Mouse (Mus musculus) heart, postnatal 0 days (tissue): ENCODE data around the gene Six5. TPM values are rescaled to one million over a fixed set of nuclear protein-coding genes. Genes with fewer than 3 reads are reported as not detected.
A peak's percentile ranks its signal among the peaks of the same experiment; 100 is the strongest.

Experiments
- ATAC-seq: fragments of 200-750 bp; cut with Nextera tagmentation; 2 replicates; pipeline ENCODE4 v1.8.0; 2017; ENCODE audit warnings: low read depth, moderate number of reproducible peaks, moderate library complexity; ENCODE audit not compliant: insufficient read depth
- DNase-seq: peaks from one replicate; pipeline ENCODE4 v3.0.0-alpha.2; 2016; ENCODE audit warnings: low spot score
- H3K27ac ChIP-seq: fragments of 300-500 bp; sonication (generic); 2 replicates; pipeline ENCODE4 v1.5.1; 2014; ENCODE audit warnings: low read depth, mild to moderate bottlenecking
- H3K27me3 ChIP-seq: fragments of 300-500 bp; sonication (generic); 2 replicates; pipeline ENCODE4 v1.6.1; 2014; ENCODE audit warnings: low read length, mixed read lengths; ENCODE audit not compliant: control insufficient read depth, insufficient read depth
- H3K36me3 ChIP-seq: fragments of 300-500 bp; sonication (generic); replicated peaks from 2 replicates; pipeline ENCODE4 v1.6.1; 2014; ENCODE audit warnings: low read length, mixed read lengths; ENCODE audit not compliant: control insufficient read depth, insufficient read depth
- H3K4me1 ChIP-seq: fragments of 300-500 bp; sonication (generic); 2 replicates; pipeline ENCODE4 v1.6.1; 2014; ENCODE audit warnings: antibody characterized with exemption; ENCODE audit not compliant: control insufficient read depth, insufficient read depth
- H3K4me2 ChIP-seq: fragments of 300-500 bp; sonication (generic); 2 replicates; pipeline ENCODE4 v1.6.1; 2014; ENCODE audit warnings: low read depth, mild to moderate bottlenecking, low read length, moderate library complexity
- H3K4me3 ChIP-seq: fragments of 300-500 bp; sonication (generic); 2 replicates; pipeline ENCODE4 v1.5.1; 2014; ENCODE audit warnings: low read depth, low read length
- H3K9ac ChIP-seq: fragments of 300-500 bp; sonication (generic); replicated peaks from 2 replicates; pipeline ENCODE4 v1.6.1; 2014; ENCODE audit warnings: low read depth, low read length, mixed read lengths
- H3K9me3 ChIP-seq: fragments of 300-500 bp; sonication (generic); replicated peaks from 2 replicates; pipeline ENCODE4 v1.6.1; 2016; ENCODE audit warnings: low read length; ENCODE audit not compliant: control insufficient read depth
- CTCF ChIP-seq: IDR thresholded peaks from 2 replicates; pipeline ENCODE4 v1.5.1; 2016; ENCODE audit warnings: antibody characterized with exemption, control low read depth, low read depth
- EP300 ChIP-seq: IDR thresholded peaks from 2 replicates; pipeline ENCODE4 v1.6.1; 2016; ENCODE audit warnings: antibody characterized with exemption, low read depth
- WGBS: fragments of 180-500 bp; shearing (Covaris S2); extraction: QIAGEN DNeasy Blood & Tissue Kit; methylation state at CpG from one replicate; pipeline ENCODE4 v1.1.7; 2014; 5-methylcytosine and 5-hydroxymethylcytosine counted together
- polyA plus RNA-seq: library from polyadenylated mRNA; unstranded; fragments of >200 nt; fragmentation: Nextera tagmentation; extraction: Ambion mirVana; gene quantifications from 2 replicates; pipeline ENCODE4 v1.2.1, GENCODE M21; 2015
- total RNA-seq: library from RNA; depleted of rRNA; stranded (reverse); fragments of >200 nt; gene quantifications from 2 replicates; pipeline ENCODE4 v1.2.3, GENCODE M21; 2014; ENCODE audit warnings: low replicate concordance

Gene Six5
- total and polyA plus RNA-seq, 2 experiments from 2014 or later = 3.8 to 21.0 TPM

- ATAC-seq = no peak
- H3K9me3 ChIP-seq = no peaks in the 10 kb centered on the region
- peaks cover 19% of the 10 kb centered on the region for H3K36me3 ChIP-seq
Measured at GRCm38 (mm10) chr7:19055108-19055507, 39.3 kb upstream of the Six5 start.

GRCm38 (mm10) chr7:19057405-19057804 is 37.0 kb upstream of the Six5 start:
- Histone ChIP-seq H3K27ac (no peak overlapping the region), H3K9me3 (no peaks in the 10 kb centered on the region), H3K4me3 (no peak overlapping the region), H3K4me1 (no peaks in the 10 kb centered on the region), H3K36me3 (no peaks in the 10 kb centered on the region), H3K9ac (no peak overlapping the region), H3K27me3 (no peaks in the 10 kb centered on the region), H3K4me2 (no peak overlapping the region)
- DNase-seq (no peak), ATAC-seq (no peak)
- WGBS = 77% methylated on average over 10 of the region's 10 CpGs
- TF ChIP-seq CTCF (no peak), EP300 (no peak)

More at GRCm38 (mm10) chr7:19055108-19055507, 39.3 kb upstream of the Six5 start:
- Histone ChIP-seq H3K4me1 (no peaks in the 10 kb centered on the region), H3K27me3 (no peaks in the 10 kb centered on the region), H3K27ac (no peak overlapping the region), H3K4me2 (no peak overlapping the region), H3K9ac (no peak overlapping the region), H3K4me3 (no peak overlapping the region)
- WGBS = 91% methylated on average over 8 of the region's 8 CpGs
- no peak for TF ChIP-seq EP300
- no peak for TF ChIP-seq CTCF
- DNase-seq = no peak

- no peak overlapping the region for H3K27ac ChIP-seq
Measured at GRCm38 (mm10) chr7:19065896-19066295, 28.5 kb upstream of the Six5 start.

GRCm38 (mm10) chr7:19067063-19067462 is 27.3 kb upstream of the Six5 start:
- no peak for DNase-seq
- TF ChIP-seq EP300 (no peak), CTCF (no peak)

More at GRCm38 (mm10) chr7:19065896-19066295, 28.5 kb upstream of the Six5 start:
- Histone ChIP-seq H3K36me3 (no peaks in the 10 kb centered on the region), H3K27me3 (peaks cover 37% of the 10 kb centered on the region), H3K4me2 (no peak overlapping the region), H3K9ac (no peak overlapping the region), H3K4me3 (no peak overlapping the region), H3K9me3 (no peaks in the 10 kb centered on the region), H3K4me1 (no peaks in the 10 kb centered on the region)
- DNase-seq = no peak
- no peak for TF ChIP-seq CTCF
- TF ChIP-seq EP300 = no peak
- ATAC-seq = no peak
- WGBS = 35% methylated on average over 4 of the region's 13 CpGs

GRCm38 (mm10) chr7:19067935-19068334 is 26.5 kb upstream of the Six5 start:
- no peak overlapping the region for H3K4me3 ChIP-seq
- DNase-seq = no peak
- 50% methylated on average over 14 of the region's 14 CpGs for WGBS
- H3K27ac ChIP-seq = no peak overlapping the region
- H3K9me3 ChIP-seq = no peaks in the 10 kb centered on the region
- H3K4me2 ChIP-seq = no peak overlapping the region
- no peak for ATAC-seq
- no peak overlapping the region for H3K9ac ChIP-seq
- H3K27me3 ChIP-seq = peaks cover 37% of the 10 kb centered on the region
- TF ChIP-seq EP300 = no peak
- no peak for TF ChIP-seq CTCF
- no peaks in the 10 kb centered on the region for H3K4me1 ChIP-seq
- no peaks in the 10 kb centered on the region for H3K36me3 ChIP-seq

More at GRCm38 (mm10) chr7:19067063-19067462, 27.3 kb upstream of the Six5 start:
- H3K4me2 ChIP-seq = no peak overlapping the region
- no peak for ATAC-seq
- no peak overlapping the region for H3K9ac ChIP-seq
- H3K4me1 ChIP-seq = no peaks in the 10 kb centered on the region
- H3K36me3 ChIP-seq = no peaks in the 10 kb centered on the region
- no peaks in the 10 kb centered on the region for H3K9me3 ChIP-seq
- H3K27me3 ChIP-seq = peaks cover 37% of the 10 kb centered on the region
- H3K27ac ChIP-seq = no peak overlapping the region
- H3K4me3 ChIP-seq = no peak overlapping the region
- 46% methylated on average over 14 of the region's 14 CpGs for WGBS

GRCm38 (mm10) chr7:19068707-19069106 is 25.7 kb upstream of the Six5 start:
- WGBS = 5% methylated on average over 2 of the region's 2 CpGs

More at GRCm38 (mm10) chr7:19068707-19069106, 25.7 kb upstream of the Six5 start:
- Histone ChIP-seq H3K27ac (no peak overlapping the region), H3K4me2 (no peak overlapping the region), H3K27me3 (peaks cover 32% of the 10 kb centered on the region), H3K4me3 (no peak overlapping the region), H3K9me3 (no peaks in the 10 kb centered on the region), H3K9ac (no peak overlapping the region), H3K36me3 (no peaks in the 10 kb centered on the region), H3K4me1 (no peaks in the 10 kb centered on the region)
- no peak for TF ChIP-seq EP300
- peak; percentile 80 for TF ChIP-seq CTCF
- ATAC-seq (no peak), DNase-seq (peak; percentile 48)
